ENCODE assay signal across 9 mouse cellular contexts in the genomic region with DNA sequence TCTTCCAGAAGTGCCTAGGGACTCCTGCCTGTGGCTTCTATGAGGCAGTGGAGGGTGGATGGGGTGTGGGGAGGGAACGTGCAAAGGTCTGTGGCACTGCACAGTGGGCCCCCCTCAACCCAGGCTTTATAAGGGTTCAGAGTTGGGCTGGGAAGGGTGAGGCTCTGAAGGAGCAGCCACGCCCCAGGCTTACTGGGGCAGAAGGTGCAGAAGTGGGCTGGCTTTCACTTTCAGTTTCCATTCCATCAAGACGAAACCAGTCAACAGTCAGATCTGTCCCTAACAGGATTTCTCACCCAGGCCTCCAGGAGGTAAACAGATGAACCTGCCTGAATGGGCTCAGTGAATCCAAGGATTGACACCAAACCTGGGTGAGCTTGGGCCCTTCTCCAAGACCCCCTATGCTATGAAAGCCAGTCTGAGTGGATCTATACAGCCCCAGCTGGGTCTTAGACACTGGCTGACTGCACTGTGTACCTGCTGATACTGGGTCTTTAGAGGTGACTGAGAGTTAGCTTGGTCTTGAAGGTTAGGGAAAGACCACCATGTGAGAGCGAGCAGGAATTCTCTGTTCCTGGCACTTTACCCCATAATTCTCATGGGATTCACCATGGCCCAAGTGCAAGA.
DNase-seq lines count a peak whose midpoint lies in the region; ATAC-seq and TF ChIP-seq lines count a peak whose summit lies in the region.
"Had no signal": no experiment of that assay in that cellular context is flagged by ENCODE, and none has a peak within 500 bp of the region (broad histone marks: within the 10 kb centered on the region; RNA-seq: fewer than 3 reads in every experiment).

No protein-coding gene starts in this region.

- H3K9ac ChIP-seq in forebrain, embryonic 12.5 days, result no peak overlapping the region

- DNase-seq in A20 (ENCODE audit: low read depth, low spot score) (peak; percentile 81), G1E (ENCODE audit: low spot score) (peak; percentile 48)
- DNase-seq in large intestine, adult 2 months (ENCODE audit: low read depth, low spot score), result peak; percentile 80
- peak; percentile 90 for DNase-seq in naive thymus-derived CD4-positive, alpha-beta T cell, adult 2 months (ENCODE audit: low read depth)
- DNase-seq in urinary bladder, postnatal 4 days (ENCODE audit: low spot score in 2 of 2), result no peak
- no peak for DNase-seq in layer of hippocampus, adult 2 months (ENCODE audit: low spot score in 2 of 2)
- no peak for DNase-seq in embryo, embryonic 10 days (ENCODE audit: low spot score)
- DNase-seq: kidney, postnatal 25 days had no signal

- H3K36me3 ChIP-seq in G1E (replicated peaks), result no peaks in the 10 kb centered on the region
- no peaks in the 10 kb centered on the region for H3K36me3 ChIP-seq in forebrain, embryonic 12.5 days (replicated peaks)

- WGBS in large intestine, adult 2 months, result 41% methylated on average over 4 of the region's 4 CpGs
- 87% methylated on average over 4 of the region's 4 CpGs for WGBS in forebrain, embryonic 12.5 days

- peak overlapping the region; percentile 59; the same call in 1 of the 2 replicates for H3K4me3 ChIP-seq in G1E (ENCODE audit: low read depth, low read length)
- no peak overlapping the region for H3K4me3 ChIP-seq in forebrain, embryonic 12.5 days (replicated peaks)
- no peak overlapping the region for H3K4me3 ChIP-seq in layer of hippocampus, adult 2 months

- no peaks in the 10 kb centered on the region for H3K9me3 ChIP-seq in G1E (replicated peaks)
- no peaks in the 10 kb centered on the region for H3K9me3 ChIP-seq in forebrain, embryonic 12.5 days

- TF ChIP-seq CTCF in G1E (IDR thresholded peaks at IDR 0.05; ENCODE audit: low read depth, low read length), result no peak
- no peak for TF ChIP-seq CTCF in layer of hippocampus, adult 2 months (conservative IDR thresholded peaks at IDR 0.05)

- H3K27me3 ChIP-seq in G1E (ENCODE audit: insufficient read depth, low read length), result peaks cover 13% of the 10 kb centered on the region
- H3K27me3 ChIP-seq in forebrain, embryonic 12.5 days, result peaks cover 13% of the 10 kb centered on the region; the same call in 1 of the 2 replicates

- H3K27ac ChIP-seq in forebrain, embryonic 12.5 days, result no peak overlapping the region
- H3K27ac ChIP-seq in layer of hippocampus, adult 2 months, result no peak overlapping the region

- H3K4me1 ChIP-seq in G1E (ENCODE audit: insufficient read depth, low read depth, low read length), result peaks cover 18% of the 10 kb centered on the region
- peaks cover 11% of the 10 kb centered on the region for H3K4me1 ChIP-seq in forebrain, embryonic 12.5 days

- ATAC-seq in G1E (ENCODE audit: extremely low read depth, insufficient number of reproducible peaks, low FRiP score, poor library complexity, severe bottlenecking), result peak; percentile 91
- ATAC-seq in forebrain, embryonic 12.5 days (ENCODE audit: low FRiP score), result no peak

- H3K4me2 ChIP-seq in forebrain, embryonic 12.5 days, result no peak overlapping the region

Comparison
In these comparisons a context has a peak if more than half of its experiments do, and no peak if none do; other contexts are left out.
1. DNase-seq: peak in A20 (single experiment), G1E (single experiment), large intestine, adult 2 months (single experiment) and naive thymus-derived CD4-positive, alpha-beta T cell, adult 2 months (single experiment); none in urinary bladder, postnatal 4 days (0 of 2), layer of hippocampus, adult 2 months (0 of 2) and embryo, embryonic 10 days (single experiment).